17 mouse cellular contexts compared by ENCODE assay signal in the genomic region with DNA sequence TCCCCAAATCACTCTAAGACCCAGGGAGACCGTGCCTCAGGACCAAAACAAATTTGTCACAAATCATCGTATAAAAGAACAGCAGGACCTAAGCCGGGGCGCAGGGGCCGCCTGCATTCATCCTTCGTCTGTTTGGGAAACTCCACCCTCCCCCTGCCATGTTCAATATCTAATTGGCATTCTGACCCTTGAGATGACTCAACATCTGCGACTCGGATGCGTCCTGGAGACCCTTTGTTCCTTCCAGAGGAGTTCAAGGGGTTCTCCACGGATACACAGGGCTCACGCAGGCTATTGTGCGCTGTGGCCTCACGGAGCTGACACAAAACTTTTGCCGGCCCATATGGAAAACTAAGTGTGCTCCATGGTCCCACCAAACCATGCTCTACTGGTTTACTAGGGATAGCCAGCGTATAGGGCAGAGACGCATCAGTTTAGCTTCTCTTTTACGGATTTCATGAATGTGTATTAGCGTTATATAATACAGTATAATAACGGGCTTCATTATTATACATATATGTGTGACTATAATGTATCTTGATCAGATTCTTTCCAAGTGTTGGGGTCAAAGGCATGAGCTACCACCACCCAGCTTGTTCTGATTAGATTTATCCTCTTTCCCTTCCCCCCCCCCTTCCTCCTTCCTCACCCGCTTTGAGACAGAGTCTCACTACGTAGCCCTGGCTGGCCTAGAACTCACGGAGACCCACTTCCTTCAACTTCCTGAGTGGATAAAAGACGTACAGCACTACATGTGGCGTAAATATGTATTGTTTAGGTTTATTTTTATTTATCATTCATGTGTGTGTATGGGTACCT.
DNase-seq lines count a peak whose midpoint lies in the region; ATAC-seq lines count a peak whose summit lies in the region.
"Had no signal": no experiment of that assay in that cellular context is flagged by ENCODE, and none has a peak within 500 bp of the region (broad histone marks: within the 10 kb centered on the region; RNA-seq: fewer than 3 reads in every experiment).

No protein-coding gene starts in this region.

- 29% methylated on average over 24 of the region's 24 CpGs for WGBS in forebrain, embryonic 12.5 days
- WGBS in forebrain, embryonic 16.5 days, result 34% methylated on average over 24 of the region's 24 CpGs
- WGBS in limb, embryonic 12.5 days, result 40% methylated on average over 24 of the region's 24 CpGs
- WGBS in neural tube, embryonic 12.5 days, result 29% methylated on average over 24 of the region's 24 CpGs

- ATAC-seq in forebrain, embryonic 12.5 days (ENCODE audit: low FRiP score), result 0 out of 2 replicates have a peak, but pooled peaks have one; percentile 30
- ATAC-seq in forebrain, embryonic 16.5 days, result no peak
- no peak for ATAC-seq in limb, embryonic 12.5 days (ENCODE audit: insufficient number of reproducible peaks, insufficient read depth, low FRiP score, low TSS enrichment, low read depth)
- ATAC-seq in neural tube, embryonic 12.5 days (ENCODE audit: low FRiP score, low read depth), result peak; percentile 65

- peaks cover 10% of the 10 kb centered on the region; the same call in 1 of the 2 replicates for H3K27me3 ChIP-seq in forebrain, embryonic 12.5 days
- H3K27me3 ChIP-seq in forebrain, embryonic 16.5 days (replicated peaks; ENCODE audit: control insufficient read depth, insufficient read depth, low read length), result no peaks in the 10 kb centered on the region
- no peaks in the 10 kb centered on the region for H3K27me3 ChIP-seq in limb, embryonic 12.5 days
- H3K27me3 ChIP-seq in neural tube, embryonic 12.5 days (replicated peaks), result 0 out of 2 replicates have a peak, but pooled peaks cover 5% of the 10 kb centered on the region
- H3K27me3 ChIP-seq: embryonic facial prominence, embryonic 15.5 days; liver, embryonic 13.5 days had no signal

- peak overlapping the region; percentile 5; the same call in 1 of the 2 replicates for H3K4me2 ChIP-seq in forebrain, embryonic 12.5 days
- no peak overlapping the region for H3K4me2 ChIP-seq in forebrain, embryonic 16.5 days (ENCODE audit: low read length)
- peak overlapping the region; percentile 19; the same call in 1 of the 2 replicates for H3K4me2 ChIP-seq in limb, embryonic 12.5 days
- peak overlapping the region; percentile 21 for H3K4me2 ChIP-seq in neural tube, embryonic 12.5 days (replicated peaks)
- H3K4me2 ChIP-seq: embryonic facial prominence, embryonic 15.5 days; liver, embryonic 13.5 days had no signal

- no peak overlapping the region for H3K4me3 ChIP-seq in forebrain, embryonic 12.5 days (replicated peaks)
- no peak overlapping the region for H3K4me3 ChIP-seq in forebrain, embryonic 16.5 days (replicated peaks; ENCODE audit: low read length)
- no peak overlapping the region for H3K4me3 ChIP-seq in limb, embryonic 12.5 days (replicated peaks)
- H3K4me3 ChIP-seq in neural tube, embryonic 12.5 days, result no peak overlapping the region
- H3K4me3 ChIP-seq: embryonic facial prominence, embryonic 15.5 days; heart, embryonic 10.5 days; liver, embryonic 13.5 days had no signal

- no peak overlapping the region for H3K9ac ChIP-seq in forebrain, embryonic 12.5 days
- H3K9ac ChIP-seq in forebrain, embryonic 16.5 days (replicated peaks; ENCODE audit: low read depth, low read length), result no peak overlapping the region
- no peak overlapping the region for H3K9ac ChIP-seq in limb, embryonic 12.5 days (replicated peaks)
- H3K9ac ChIP-seq in neural tube, embryonic 12.5 days, result no peak overlapping the region
- H3K9ac ChIP-seq: embryonic facial prominence, embryonic 15.5 days; liver, embryonic 13.5 days had no signal

- H3K27ac ChIP-seq in forebrain, embryonic 12.5 days, result 0 out of 2 replicates have a peak overlapping the region, but pooled peaks have one; percentile 25
- H3K27ac ChIP-seq in forebrain, embryonic 16.5 days (ENCODE audit: low read length), result no peak overlapping the region
- H3K27ac ChIP-seq in limb, embryonic 12.5 days, result no peak overlapping the region
- H3K27ac ChIP-seq in neural tube, embryonic 12.5 days, result no peak overlapping the region
- H3K27ac ChIP-seq: embryonic facial prominence, embryonic 15.5 days; kidney, postnatal 0 days; liver, embryonic 13.5 days had no signal

- no peaks in the 10 kb centered on the region for H3K9me3 ChIP-seq in forebrain, embryonic 12.5 days
- no peaks in the 10 kb centered on the region for H3K9me3 ChIP-seq in forebrain, embryonic 16.5 days (ENCODE audit: control insufficient read depth, low read length)
- H3K9me3 ChIP-seq in limb, embryonic 12.5 days, result no peaks in the 10 kb centered on the region
- H3K9me3 ChIP-seq in neural tube, embryonic 12.5 days, result no peaks in the 10 kb centered on the region
- H3K9me3 ChIP-seq: embryonic facial prominence, embryonic 15.5 days; heart, embryonic 10.5 days; liver, embryonic 13.5 days had no signal

- H3K36me3 ChIP-seq in forebrain, embryonic 12.5 days (replicated peaks), result no peaks in the 10 kb centered on the region
- no peaks in the 10 kb centered on the region for H3K36me3 ChIP-seq in forebrain, embryonic 16.5 days (ENCODE audit: control insufficient read depth, insufficient read depth)
- no peaks in the 10 kb centered on the region for H3K36me3 ChIP-seq in limb, embryonic 12.5 days
- H3K36me3 ChIP-seq in neural tube, embryonic 12.5 days, result no peaks in the 10 kb centered on the region
- H3K36me3 ChIP-seq: embryonic facial prominence, embryonic 15.5 days; heart, embryonic 10.5 days; liver, embryonic 13.5 days had no signal

- peaks cover 20% of the 10 kb centered on the region for H3K4me1 ChIP-seq in forebrain, embryonic 12.5 days
- peaks cover 11% of the 10 kb centered on the region for H3K4me1 ChIP-seq in forebrain, embryonic 16.5 days (replicated peaks; ENCODE audit: control insufficient read depth, insufficient read depth, low read length)
- peaks cover 15% of the 10 kb centered on the region for H3K4me1 ChIP-seq in limb, embryonic 12.5 days (replicated peaks)
- H3K4me1 ChIP-seq in neural tube, embryonic 12.5 days, result peaks cover 12% of the 10 kb centered on the region
- H3K4me1 ChIP-seq: liver, embryonic 13.5 days had no signal

- peak; percentile 67 for DNase-seq in embryo, embryonic 9.5 days (ENCODE audit: extremely low spot score)
- DNase-seq in layer of hippocampus, adult 8-10 months (ENCODE audit: low spot score in 2 of 2), result no peak
- no peak for DNase-seq in ovary, postnatal 10 days (ENCODE audit: low spot score)
- DNase-seq in heart, adult 8-10 months (ENCODE audit: low spot score), result no peak
- DNase-seq: cerebellum, postnatal 14 days; gastrocnemius, postnatal 14 days; heart, postnatal 14 days; liver, embryonic 13.5 days; spleen, adult 18-20 months; thymus, postnatal 25 days had no signal

Comparison
In these comparisons a context has a peak if more than half of its experiments do, and no peak if none do; other contexts are left out.
1. ATAC-seq: peak in forebrain, embryonic 12.5 days (single experiment) and neural tube, embryonic 12.5 days (single experiment); none in forebrain, embryonic 16.5 days (single experiment) and limb, embryonic 12.5 days (single experiment).